Mouse (Mus musculus): ENCODE data around the gene 2410137M14Rik. TPM values are rescaled to one million over a fixed set of nuclear protein-coding genes. Genes with fewer than 3 reads are reported as not detected.
A peak's percentile ranks its signal among the peaks of the same experiment; 100 is the strongest.

Gene 2410137M14Rik
- polyA plus RNA-seq, 1 experiment from 2014 or later = not detected

- Histone ChIP-seq H3K36me3 (ENCODE audit: control insufficient read depth, insufficient read depth, low read length) (no peaks in the 10 kb centered on the region), H3K27ac (ENCODE audit: low read length) (no peak overlapping the region), H3K4me1 (ENCODE audit: control insufficient read depth, insufficient read depth, low read length) (peaks cover 13% of the 10 kb centered on the region), H3K9me3 (replicated peaks; ENCODE audit: control insufficient read depth, low read length) (no peaks in the 10 kb centered on the region), H3K4me2 (ENCODE audit: low read depth, low read length) (no peak overlapping the region), H3K9ac (ENCODE audit: low read length) (no peak overlapping the region), H3K27me3 (ENCODE audit: control insufficient read depth, insufficient read depth, low read length) (peaks cover 3% of the 10 kb centered on the region; the same call in 1 of the 2 replicates), H3K4me3 (replicated peaks; ENCODE audit: low read length) (no peak overlapping the region)
- no peak for ATAC-seq (ENCODE audit: insufficient read depth, low FRiP score)
- WGBS = 27% methylated on average over 5 of the region's 5 CpGs
These were observed 1.5 kb upstream of the 2410137M14Rik start for GRCm38 (mm10) chr17:36982253-36983155.

- no peaks in the 10 kb centered on the region for H3K27me3 ChIP-seq (ENCODE audit: control insufficient read depth, insufficient read depth, low read length)
- no peaks in the 10 kb centered on the region for H3K9me3 ChIP-seq (replicated peaks; ENCODE audit: control insufficient read depth, low read length)
- no peak for ATAC-seq (ENCODE audit: insufficient read depth, low FRiP score)
- 3% methylated on average over 4 of the region's 4 CpGs for WGBS
- H3K4me2 ChIP-seq (ENCODE audit: low read depth, low read length) = peak overlapping the region; percentile 42
- H3K27ac ChIP-seq (ENCODE audit: low read length) = no peak overlapping the region
- H3K4me3 ChIP-seq (replicated peaks; ENCODE audit: low read length) = 0 out of 2 replicates have a peak overlapping the region, but pooled peaks have one; percentile 10
- H3K4me1 ChIP-seq (ENCODE audit: control insufficient read depth, insufficient read depth, low read length) = peaks cover 13% of the 10 kb centered on the region
- H3K36me3 ChIP-seq (ENCODE audit: control insufficient read depth, insufficient read depth, low read length) = no peaks in the 10 kb centered on the region
- H3K9ac ChIP-seq (ENCODE audit: low read length) = no peak overlapping the region
These were observed 808 bp upstream of the 2410137M14Rik start for GRCm38 (mm10) chr17:36981845-36982244.

GRCm38 (mm10) chr17:36973271-36973787 lies 7.7 kb downstream of the 2410137M14Rik start:
- Histone ChIP-seq H3K9me3 (replicated peaks; ENCODE audit: control insufficient read depth, low read length) (no peaks in the 10 kb centered on the region), H3K36me3 (ENCODE audit: control insufficient read depth, insufficient read depth, low read length) (no peaks in the 10 kb centered on the region), H3K4me1 (ENCODE audit: control insufficient read depth, insufficient read depth, low read length) (no peaks in the 10 kb centered on the region), H3K9ac (ENCODE audit: low read length) (no peak overlapping the region), H3K27ac (ENCODE audit: low read length) (no peak overlapping the region), H3K4me2 (ENCODE audit: low read depth, low read length) (no peak overlapping the region), H3K27me3 (ENCODE audit: control insufficient read depth, insufficient read depth, low read length) (no peaks in the 10 kb centered on the region), H3K4me3 (replicated peaks; ENCODE audit: low read length) (no peak overlapping the region)
- no peak for ATAC-seq (ENCODE audit: insufficient read depth, low FRiP score)
- 72% methylated on average over 8 of the region's 8 CpGs for whole genome bisulfite sequencing

GRCm38 (mm10) chr17:36972791-36973190 lies 8.2 kb downstream of the 2410137M14Rik start:
- H3K27ac ChIP-seq (ENCODE audit: low read length) = no peak overlapping the region
- H3K4me2 ChIP-seq (ENCODE audit: low read depth, low read length) = no peak overlapping the region
- 74% methylated on average over 3 of the region's 3 CpGs for WGBS
- no peaks in the 10 kb centered on the region for H3K4me1 ChIP-seq (ENCODE audit: control insufficient read depth, insufficient read depth, low read length)
- no peaks in the 10 kb centered on the region for H3K36me3 ChIP-seq (ENCODE audit: control insufficient read depth, insufficient read depth, low read length)
- H3K9me3 ChIP-seq (replicated peaks; ENCODE audit: control insufficient read depth, low read length) = no peaks in the 10 kb centered on the region
- no peak for ATAC-seq (ENCODE audit: insufficient read depth, low FRiP score)
- no peak overlapping the region for H3K4me3 ChIP-seq (replicated peaks; ENCODE audit: low read length)
- no peaks in the 10 kb centered on the region for H3K27me3 ChIP-seq (ENCODE audit: control insufficient read depth, insufficient read depth, low read length)
- no peak overlapping the region for H3K9ac ChIP-seq (ENCODE audit: low read length)

- Histone ChIP-seq H3K4me1 (ENCODE audit: control insufficient read depth, insufficient read depth, low read length) (no peaks in the 10 kb centered on the region), H3K9me3 (replicated peaks; ENCODE audit: control insufficient read depth, low read length) (no peaks in the 10 kb centered on the region), H3K9ac (ENCODE audit: low read length) (no peak overlapping the region), H3K36me3 (ENCODE audit: control insufficient read depth, insufficient read depth, low read length) (no peaks in the 10 kb centered on the region), H3K4me2 (ENCODE audit: low read depth, low read length) (no peak overlapping the region), H3K4me3 (replicated peaks; ENCODE audit: low read length) (no peak overlapping the region), H3K27me3 (ENCODE audit: control insufficient read depth, insufficient read depth, low read length) (no peaks in the 10 kb centered on the region), H3K27ac (ENCODE audit: low read length) (no peak overlapping the region)
- 85% methylated on average over 6 of the region's 6 CpGs for WGBS
- ATAC-seq (ENCODE audit: insufficient read depth, low FRiP score) = no peak
These were observed 9.7 kb downstream of the 2410137M14Rik start for GRCm38 (mm10) chr17:36971172-36971850.

GRCm38 (mm10) chr17:36970316-36970890 lies 10.6 kb downstream of the 2410137M14Rik start:
- H3K4me1 ChIP-seq (ENCODE audit: control insufficient read depth, insufficient read depth, low read length) = no peaks in the 10 kb centered on the region
- H3K36me3 ChIP-seq (ENCODE audit: control insufficient read depth, insufficient read depth, low read length) = no peaks in the 10 kb centered on the region
- no peak overlapping the region for H3K9ac ChIP-seq (ENCODE audit: low read length)
- no peak overlapping the region for H3K4me3 ChIP-seq (replicated peaks; ENCODE audit: low read length)
- H3K27ac ChIP-seq (ENCODE audit: low read length) = no peak overlapping the region
- WGBS = 70% methylated on average over 14 of the region's 14 CpGs
- no peak overlapping the region for H3K4me2 ChIP-seq (ENCODE audit: low read depth, low read length)
- no peak for ATAC-seq (ENCODE audit: insufficient read depth, low FRiP score)
- H3K27me3 ChIP-seq (ENCODE audit: control insufficient read depth, insufficient read depth, low read length) = no peaks in the 10 kb centered on the region
- H3K9me3 ChIP-seq (replicated peaks; ENCODE audit: control insufficient read depth, low read length) = no peaks in the 10 kb centered on the region

- WGBS = 75% methylated on average over 1 of the region's 1 CpGs
- Histone ChIP-seq H3K4me2 (ENCODE audit: low read depth, low read length) (no peak overlapping the region), H3K9me3 (replicated peaks; ENCODE audit: control insufficient read depth, low read length) (no peaks in the 10 kb centered on the region), H3K9ac (ENCODE audit: low read length) (no peak overlapping the region), H3K27me3 (ENCODE audit: control insufficient read depth, insufficient read depth, low read length) (no peaks in the 10 kb centered on the region), H3K27ac (ENCODE audit: low read length) (no peak overlapping the region), H3K4me3 (replicated peaks; ENCODE audit: low read length) (no peak overlapping the region), H3K4me1 (ENCODE audit: control insufficient read depth, insufficient read depth, low read length) (no peaks in the 10 kb centered on the region), H3K36me3 (ENCODE audit: control insufficient read depth, insufficient read depth, low read length) (no peaks in the 10 kb centered on the region)
- ATAC-seq (ENCODE audit: insufficient read depth, low FRiP score) = no peak
These were observed 14.2 kb downstream of the 2410137M14Rik start for GRCm38 (mm10) chr17:36966875-36967274.

GRCm38 (mm10) chr17:36961125-36961524 lies 19.9 kb downstream of the 2410137M14Rik start:
- no peaks in the 10 kb centered on the region for H3K9me3 ChIP-seq (replicated peaks; ENCODE audit: control insufficient read depth, low read length)
- H3K4me3 ChIP-seq (replicated peaks; ENCODE audit: low read length) = no peak overlapping the region
- no peak for ATAC-seq (ENCODE audit: insufficient read depth, low FRiP score)
- 59% methylated on average over 1 of the region's 1 CpGs for WGBS
- H3K9ac ChIP-seq (ENCODE audit: low read length) = no peak overlapping the region
- no peak overlapping the region for H3K4me2 ChIP-seq (ENCODE audit: low read depth, low read length)
- peaks cover 11% of the 10 kb centered on the region for H3K4me1 ChIP-seq (ENCODE audit: control insufficient read depth, insufficient read depth, low read length)
- no peaks in the 10 kb centered on the region for H3K36me3 ChIP-seq (ENCODE audit: control insufficient read depth, insufficient read depth, low read length)
- H3K27ac ChIP-seq (ENCODE audit: low read length) = no peak overlapping the region
- H3K27me3 ChIP-seq (ENCODE audit: control insufficient read depth, insufficient read depth, low read length) = no peaks in the 10 kb centered on the region

- 9% methylated on average over 12 of the region's 12 CpGs for WGBS
These were observed 22.2 kb downstream of the 2410137M14Rik start for GRCm38 (mm10) chr17:36958884-36959283.

More at GRCm38 (mm10) chr17:36958884-36959283, 22.2 kb downstream of the 2410137M14Rik start:
- peak overlapping the region; percentile 88 for H3K9ac ChIP-seq (ENCODE audit: low read length)
- H3K4me3 ChIP-seq (replicated peaks; ENCODE audit: low read length) = peak overlapping the region; percentile 73
- H3K36me3 ChIP-seq (ENCODE audit: control insufficient read depth, insufficient read depth, low read length) = no peaks in the 10 kb centered on the region
- H3K4me2 ChIP-seq (ENCODE audit: low read depth, low read length) = peak overlapping the region; percentile 90
- H3K9me3 ChIP-seq (replicated peaks; ENCODE audit: control insufficient read depth, low read length) = no peaks in the 10 kb centered on the region
- ATAC-seq (ENCODE audit: insufficient read depth, low FRiP score) = no peak
- peaks cover 11% of the 10 kb centered on the region for H3K4me1 ChIP-seq (ENCODE audit: control insufficient read depth, insufficient read depth, low read length)
- H3K27me3 ChIP-seq (ENCODE audit: control insufficient read depth, insufficient read depth, low read length) = no peaks in the 10 kb centered on the region
- peak overlapping the region; percentile 87 for H3K27ac ChIP-seq (ENCODE audit: low read length)

Data from stomach, embryonic 16.5 days (tissue).